Mouse (Mus musculus) embryonic facial prominence, embryonic 13.5 days (tissue): Measurements from ENCODE around the gene Gpr27. TPM values are rescaled to one million over a fixed set of nuclear protein-coding genes. Genes with fewer than 3 reads are reported as not detected.

Experiments
- ATAC-seq: fragments of 200-750 bp; cut with Nextera tagmentation; 2 replicates; pipeline ENCODE4 v1.8.0; 2017; ENCODE audit warnings: low read depth; ENCODE audit not compliant: insufficient number of reproducible peaks, insufficient read depth, low FRiP score, low TSS enrichment
- H3K27ac ChIP-seq: fragments of 300-500 bp; sonication (generic); 2 replicates; pipeline ENCODE4 v1.5.1; 2015; ENCODE audit warnings: moderate library complexity, mild to moderate bottlenecking, inconsistent platforms
- H3K27me3 ChIP-seq: fragments of 300-500 bp; sonication (generic); 2 replicates; pipeline ENCODE4 v1.6.1; 2015; ENCODE audit warnings: mild to moderate bottlenecking, inconsistent platforms
- H3K36me3 ChIP-seq: fragments of 300-500 bp; sonication (generic); 2 replicates; pipeline ENCODE4 v1.6.1; 2015; ENCODE audit warnings: mild to moderate bottlenecking, inconsistent platforms
- H3K4me1 ChIP-seq: fragments of 300-500 bp; sonication (generic); 2 replicates; pipeline ENCODE4 v1.6.1; 2015; ENCODE audit warnings: inconsistent platforms
- H3K4me2 ChIP-seq: fragments of 300-500 bp; sonication (generic); 2 replicates; pipeline ENCODE4 v1.6.1; 2015; ENCODE audit warnings: moderate library complexity, mild to moderate bottlenecking, inconsistent platforms
- H3K4me3 ChIP-seq: fragments of 300-500 bp; sonication (generic); 2 replicates; pipeline ENCODE4 v1.5.1; 2015; ENCODE audit warnings: mild to moderate bottlenecking, inconsistent platforms
- H3K9ac ChIP-seq: fragments of 300-500 bp; sonication (generic); 2 replicates; pipeline ENCODE4 v1.6.1; 2015; ENCODE audit warnings: mild to moderate bottlenecking, inconsistent platforms
- H3K9me3 ChIP-seq: fragments of 300-500 bp; sonication (generic); 2 replicates; pipeline ENCODE4 v1.6.1; 2016; ENCODE audit warnings: inconsistent platforms
- WGBS: fragments of 180-500 bp; shearing (Covaris S2); methylation state at CpG from one replicate; pipeline ENCODE4 v1.1.7; 2015; ENCODE audit warnings: mixed read lengths; 5-methylcytosine and 5-hydroxymethylcytosine counted together
- polyA plus RNA-seq: library from polyadenylated mRNA; unstranded; fragments of >200 nt; fragmentation: Nextera tagmentation; extraction: Ambion mirVana; gene quantifications from 2 replicates; pipeline ENCODE4 v1.2.1, GENCODE M21; 2015

The Gpr27 gene
- polyA plus RNA-seq, result 4.0 and 6.5 TPM in 2 replicates

DNA sequence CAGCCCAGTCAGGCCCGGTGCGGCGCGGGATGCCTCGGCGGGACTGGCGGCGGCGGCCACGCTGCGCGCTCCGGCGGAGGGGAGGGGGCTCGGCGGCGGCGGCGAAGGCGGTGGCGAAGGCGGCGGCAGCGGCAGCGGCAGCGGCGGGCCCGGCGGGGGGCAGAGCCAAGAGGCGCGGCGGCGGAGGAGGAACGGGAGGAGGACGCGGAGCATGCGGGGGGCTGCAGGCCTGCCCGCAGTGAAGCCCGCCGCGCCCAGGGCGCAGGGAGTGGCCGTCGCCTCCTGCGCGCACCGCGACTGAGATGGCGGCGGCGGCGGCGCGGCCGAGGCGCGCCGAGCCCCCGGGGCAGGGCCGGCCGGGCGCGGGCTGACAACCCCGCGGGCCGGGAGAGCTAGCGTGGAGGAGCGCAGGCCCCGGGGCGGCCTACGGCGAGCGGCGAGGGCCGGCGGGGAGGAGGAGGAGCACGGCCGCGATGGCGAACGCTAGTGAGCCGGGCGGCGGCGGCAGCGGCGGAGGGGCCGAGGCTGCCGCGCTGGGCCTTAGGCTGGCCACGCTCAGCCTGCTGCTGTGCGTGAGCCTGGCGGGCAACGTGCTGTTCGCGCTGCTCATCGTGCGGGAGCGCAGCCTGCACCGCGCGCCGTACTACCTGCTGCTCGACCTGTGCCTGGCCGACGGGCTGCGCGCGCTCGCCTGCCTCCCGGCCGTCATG lies at the start of gene Gpr27:
Gpr27 (plus strand) TSS at position 474 of the 710 bp plus-strand sequence.
- under 1% methylated on average over 82 of the region's 112 CpGs for WGBS
- H3K9ac ChIP-seq, result peak within 1 kb of the TSS; percentile 88
- H3K27me3 ChIP-seq, result peaks cover 77% of the 10 kb centered on the region
- H3K9me3 ChIP-seq, result no peaks in the 10 kb centered on the region
- H3K4me2 ChIP-seq, result peak within 1 kb of the TSS; percentile 97
- peaks cover 23% of the 10 kb centered on the region for H3K4me1 ChIP-seq
- H3K36me3 ChIP-seq, result no peaks in the 10 kb centered on the region
- H3K4me3 ChIP-seq, result peak within 1 kb of the TSS; percentile 82
- H3K27ac ChIP-seq, result peak within 1 kb of the TSS; percentile 66
- ATAC-seq, result peak; percentile 61

- Histone ChIP-seq H3K4me1 (peaks cover 4% of the 10 kb centered on the region), H3K9ac (no peak overlapping the region), H3K27ac (no peak overlapping the region), H3K27me3 (no peaks in the 10 kb centered on the region), H3K9me3 (no peaks in the 10 kb centered on the region), H3K36me3 (peaks cover 25% of the 10 kb centered on the region), H3K4me3 (no peak overlapping the region), H3K4me2 (no peak overlapping the region)
- 67% methylated on average over 10 of the region's 10 CpGs for WGBS
- ATAC-seq, result no peak
Measured at GRCm38 (mm10) chr6:99643439-99644199, 48.9 kb upstream of the Gpr27 start.

DNA sequence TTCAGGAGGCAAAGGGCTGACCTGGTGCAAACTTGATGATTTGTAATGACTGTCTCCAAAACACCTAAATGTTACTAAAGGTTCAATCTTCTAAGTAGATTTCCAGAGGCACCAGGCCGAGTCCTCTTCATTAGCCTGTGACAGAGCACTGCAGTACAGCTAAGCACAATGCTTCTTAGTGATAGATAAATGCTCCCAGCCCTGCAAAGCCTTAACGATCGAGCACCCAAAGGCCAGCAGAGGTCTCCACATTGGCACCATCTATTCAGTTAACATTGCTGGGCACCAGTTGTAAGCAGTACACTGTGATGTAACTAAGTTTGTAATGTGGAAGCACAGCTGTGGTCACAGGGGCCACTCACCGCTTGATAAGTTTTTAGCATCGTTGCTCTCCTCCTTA lies 48.1 kb upstream of the Gpr27 start:
- Histone ChIP-seq H3K9ac (no peak overlapping the region), H3K36me3 (peaks cover 19% of the 10 kb centered on the region), H3K27ac (no peak overlapping the region), H3K4me1 (peaks cover 4% of the 10 kb centered on the region), H3K4me3 (no peak overlapping the region), H3K27me3 (no peaks in the 10 kb centered on the region), H3K9me3 (no peaks in the 10 kb centered on the region), H3K4me2 (no peak overlapping the region)
- WGBS, result 81% methylated on average over 5 of the region's 5 CpGs
- ATAC-seq, result no peak

DNA sequence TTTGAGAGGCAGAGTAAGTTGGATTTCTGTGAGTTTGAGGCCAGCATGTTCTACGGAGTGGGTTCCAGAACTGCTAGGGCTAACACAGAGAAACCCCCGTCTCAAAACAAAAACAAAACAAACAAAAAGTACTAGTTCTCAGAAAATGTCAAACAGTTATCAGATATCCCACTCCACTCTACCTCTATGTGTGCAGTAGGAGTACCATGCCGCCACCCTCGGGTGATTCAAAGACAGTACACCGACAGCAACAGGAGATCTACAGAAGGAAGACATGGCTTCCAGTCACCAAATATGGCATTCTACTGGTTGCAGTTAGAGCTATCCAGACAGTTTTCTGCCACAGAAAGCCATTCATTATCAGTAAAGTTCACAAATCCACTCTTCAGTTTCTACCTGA lies 47.6 kb upstream of the Gpr27 start:
- H3K4me3 ChIP-seq, result no peak overlapping the region
- ATAC-seq, result no peak
- H3K4me1 ChIP-seq, result peaks cover 4% of the 10 kb centered on the region
- H3K9me3 ChIP-seq, result no peaks in the 10 kb centered on the region
- no peak overlapping the region for H3K27ac ChIP-seq
- no peak overlapping the region for H3K9ac ChIP-seq
- H3K4me2 ChIP-seq, result no peak overlapping the region
- no peaks in the 10 kb centered on the region for H3K27me3 ChIP-seq
- WGBS, result 85% methylated on average over 5 of the region's 5 CpGs
- H3K36me3 ChIP-seq, result peaks cover 15% of the 10 kb centered on the region

DNA sequence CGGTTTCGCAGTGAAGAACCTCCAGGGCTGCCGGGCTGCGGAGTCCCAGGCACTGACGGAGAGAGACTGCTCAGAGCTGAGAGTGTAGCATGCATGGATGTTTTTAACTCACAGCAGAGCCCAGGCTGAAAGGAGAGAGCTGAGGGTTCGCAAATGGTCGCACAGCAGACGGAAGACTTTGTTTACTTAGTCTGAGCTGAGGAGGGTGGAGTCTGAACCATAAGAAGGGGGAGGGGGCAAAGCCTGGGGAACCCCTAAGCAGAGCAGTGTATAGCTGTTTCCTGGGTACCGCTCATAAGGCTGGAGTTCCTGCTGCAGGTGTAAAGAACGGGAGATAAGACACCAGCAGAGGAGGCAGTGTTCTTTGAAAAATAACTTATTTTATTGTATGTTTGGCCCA lies 46.1 kb upstream of the Gpr27 start:
- Histone ChIP-seq H3K9ac (no peak overlapping the region), H3K27me3 (no peaks in the 10 kb centered on the region), H3K9me3 (no peaks in the 10 kb centered on the region), H3K27ac (no peak overlapping the region), H3K36me3 (peaks cover 11% of the 10 kb centered on the region), H3K4me3 (no peak overlapping the region), H3K4me2 (no peak overlapping the region), H3K4me1 (peaks cover 4% of the 10 kb centered on the region)
- ATAC-seq, result no peak
- WGBS, result 54% methylated on average over 10 of the region's 10 CpGs

DNA sequence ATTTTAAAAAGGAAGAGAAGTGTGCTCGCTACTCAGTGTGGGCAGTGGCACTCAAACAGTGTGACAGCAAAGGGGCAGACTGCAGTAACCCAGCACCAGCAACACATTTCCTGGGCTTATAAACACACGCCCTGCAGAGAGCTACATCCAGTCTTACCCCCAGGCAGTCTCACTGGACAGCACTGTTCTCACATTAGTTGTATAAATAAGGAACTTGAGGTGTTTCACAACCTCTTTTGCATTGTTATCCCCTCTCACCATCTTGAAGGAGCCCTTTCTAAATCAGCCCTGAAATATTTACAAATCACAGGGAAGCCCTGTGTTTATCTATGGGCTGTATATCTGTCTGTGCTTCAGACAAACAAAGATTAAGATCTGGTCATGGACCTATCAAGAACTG lies 43.2 kb upstream of the Gpr27 start:
- no peak for ATAC-seq
- peaks cover 11% of the 10 kb centered on the region for H3K36me3 ChIP-seq
- H3K27ac ChIP-seq, result no peak overlapping the region
- no peak overlapping the region for H3K4me3 ChIP-seq
- no peaks in the 10 kb centered on the region for H3K27me3 ChIP-seq
- H3K4me2 ChIP-seq, result no peak overlapping the region
- H3K4me1 ChIP-seq, result peaks cover 7% of the 10 kb centered on the region
- H3K9ac ChIP-seq, result no peak overlapping the region
- no peaks in the 10 kb centered on the region for H3K9me3 ChIP-seq
- WGBS, result 61% methylated on average over 2 of the region's 2 CpGs

- ATAC-seq, result no peak
- H3K36me3 ChIP-seq, result peaks cover 3% of the 10 kb centered on the region; the same call in 1 of the 2 replicates
- 90% methylated on average over 2 of the region's 2 CpGs for WGBS
- H3K4me3 ChIP-seq, result no peak overlapping the region
- H3K9ac ChIP-seq, result no peak overlapping the region
- peaks cover 9% of the 10 kb centered on the region; the same call in 1 of the 2 replicates for H3K4me1 ChIP-seq
- H3K9me3 ChIP-seq, result no peaks in the 10 kb centered on the region
- H3K4me2 ChIP-seq, result no peak overlapping the region
- no peaks in the 10 kb centered on the region for H3K27me3 ChIP-seq
- H3K27ac ChIP-seq, result no peak overlapping the region
Measured at GRCm38 (mm10) chr6:99652341-99652740, 40.1 kb upstream of the Gpr27 start.

GRCm38 (mm10) chr6:99654343-99654742 lies 38.1 kb upstream of the Gpr27 start:
- peaks cover 13% of the 10 kb centered on the region; the same call in 1 of the 2 replicates for H3K4me1 ChIP-seq

DNA sequence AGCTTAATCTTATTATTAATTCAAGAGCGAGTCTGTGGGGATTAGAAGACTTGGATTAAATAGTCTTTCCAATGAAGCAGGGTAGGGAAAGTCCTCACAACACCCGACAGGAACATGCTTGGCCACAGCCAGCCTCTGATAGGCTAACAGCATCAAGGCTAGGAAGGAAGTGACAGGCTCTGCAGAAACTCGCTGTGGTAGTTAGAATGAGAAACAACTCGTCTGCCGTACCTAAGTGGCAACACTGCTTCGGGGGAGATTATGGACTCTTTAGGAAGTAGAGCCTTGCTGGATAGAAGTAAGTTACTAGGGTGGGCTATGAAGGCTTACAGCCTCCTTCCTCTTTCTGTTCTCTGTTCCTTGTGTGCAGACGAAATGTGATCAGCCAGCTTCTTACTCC lies 37.0 kb upstream of the Gpr27 start:
- Histone ChIP-seq H3K4me1 (peaks cover 14% of the 10 kb centered on the region), H3K9me3 (no peaks in the 10 kb centered on the region), H3K27me3 (no peaks in the 10 kb centered on the region), H3K36me3 (no peaks in the 10 kb centered on the region), H3K4me2 (no peak overlapping the region), H3K27ac (no peak overlapping the region), H3K9ac (no peak overlapping the region), H3K4me3 (no peak overlapping the region)
- 41% methylated on average over 7 of the region's 7 CpGs for WGBS
- ATAC-seq, result no peak

More at GRCm38 (mm10) chr6:99654343-99654742, 38.1 kb upstream of the Gpr27 start:
- Histone ChIP-seq H3K36me3 (no peaks in the 10 kb centered on the region), H3K9me3 (no peaks in the 10 kb centered on the region), H3K4me3 (no peak overlapping the region), H3K4me2 (no peak overlapping the region), H3K27ac (no peak overlapping the region), H3K9ac (no peak overlapping the region), H3K27me3 (no peaks in the 10 kb centered on the region)
- 42% methylated on average over 5 of the region's 5 CpGs for WGBS
- ATAC-seq, result no peak

- H3K36me3 ChIP-seq, result no peaks in the 10 kb centered on the region
Measured at GRCm38 (mm10) chr6:99656088-99656487, 36.4 kb upstream of the Gpr27 start.

GRCm38 (mm10) chr6:99658586-99658985 lies 33.9 kb upstream of the Gpr27 start:
- WGBS, result 78% methylated on average over 10 of the region's 10 CpGs
- Histone ChIP-seq H3K4me1 (peaks cover 18% of the 10 kb centered on the region), H3K9me3 (no peaks in the 10 kb centered on the region), H3K4me2 (no peak overlapping the region), H3K27ac (no peak overlapping the region), H3K27me3 (no peaks in the 10 kb centered on the region), H3K4me3 (no peak overlapping the region), H3K36me3 (no peaks in the 10 kb centered on the region), H3K9ac (no peak overlapping the region)
- no peak for ATAC-seq

More at GRCm38 (mm10) chr6:99656088-99656487, 36.4 kb upstream of the Gpr27 start:
- no peaks in the 10 kb centered on the region for H3K9me3 ChIP-seq
- no peaks in the 10 kb centered on the region for H3K27me3 ChIP-seq
- no peak overlapping the region for H3K27ac ChIP-seq
- 97% methylated on average over 2 of the region's 2 CpGs for WGBS
- no peak overlapping the region for H3K9ac ChIP-seq
- peaks cover 18% of the 10 kb centered on the region for H3K4me1 ChIP-seq
- H3K4me3 ChIP-seq, result no peak overlapping the region
- H3K4me2 ChIP-seq, result no peak overlapping the region
- ATAC-seq, result no peak

GRCm38 (mm10) chr6:99660443-99660842 lies 32.0 kb upstream of the Gpr27 start:
- Histone ChIP-seq H3K4me2 (no peak overlapping the region), H3K27me3 (no peaks in the 10 kb centered on the region), H3K4me1 (peaks cover 13% of the 10 kb centered on the region), H3K9me3 (no peaks in the 10 kb centered on the region), H3K4me3 (no peak overlapping the region), H3K36me3 (no peaks in the 10 kb centered on the region), H3K27ac (no peak overlapping the region), H3K9ac (no peak overlapping the region)
- 26% methylated on average over 3 of the region's 3 CpGs for WGBS
- no peak for ATAC-seq
